Mouse (Mus musculus) heart, embryonic 16.5 days (tissue): ENCODE data around the gene Efcab6. TPM values are rescaled to one million over a fixed set of nuclear protein-coding genes. Genes with fewer than 3 reads are reported as not detected.

Experiments used
- ATAC-seq: fragments of 200-750 bp; cut with Nextera tagmentation; replicated peaks from 2 replicates; pipeline ENCODE4 v1.8.0; 2017; ENCODE audit warnings: moderate number of reproducible peaks; ENCODE audit not compliant: insufficient read depth, low FRiP score; ENCODE audit errors: extremely low read depth
- H3K27ac ChIP-seq: fragments of 300-500 bp; sonication (generic); 2 replicates; pipeline ENCODE4 v1.5.1; 2014; ENCODE audit warnings: mild to moderate bottlenecking, low read length, control low read depth, moderate library complexity
- H3K27me3 ChIP-seq: fragments of 300-500 bp; sonication (generic); 2 replicates; pipeline ENCODE4 v1.6.1; 2014; ENCODE audit warnings: low read length, mixed read lengths; ENCODE audit not compliant: control insufficient read depth, insufficient read depth
- H3K36me3 ChIP-seq: fragments of 300-500 bp; sonication (generic); 2 replicates; pipeline ENCODE4 v1.6.1; 2014; ENCODE audit not compliant: control insufficient read depth, insufficient read depth
- H3K4me1 ChIP-seq: fragments of 300-500 bp; sonication (generic); 2 replicates; pipeline ENCODE4 v1.6.1; 2014; ENCODE audit warnings: low read length, mixed read lengths; ENCODE audit not compliant: control insufficient read depth, insufficient read depth
- H3K4me2 ChIP-seq: fragments of 300-500 bp; sonication (generic); 2 replicates; pipeline ENCODE4 v1.6.1; 2014; ENCODE audit warnings: low read depth, mild to moderate bottlenecking, control low read depth, low read length
- H3K4me3 ChIP-seq: fragments of 300-500 bp; sonication (generic); 2 replicates; pipeline ENCODE4 v1.5.1; 2014; ENCODE audit warnings: mild to moderate bottlenecking, control low read depth, low read length
- H3K9ac ChIP-seq: fragments of 300-500 bp; sonication (generic); 2 replicates; pipeline ENCODE4 v1.6.1; 2014; ENCODE audit warnings: low read length, control low read depth
- H3K9me3 ChIP-seq: fragments of 300-500 bp; sonication (generic); replicated peaks from 2 replicates; pipeline ENCODE4 v1.6.1; 2016; ENCODE audit warnings: low read length; ENCODE audit not compliant: control insufficient read depth
- WGBS: fragments of 180-500 bp; shearing (Covaris S2); extraction: QIAGEN DNeasy Blood & Tissue Kit; methylation state at CpG from one replicate; pipeline ENCODE4 v1.1.7; 2014; 5-methylcytosine and 5-hydroxymethylcytosine counted together
- polyA plus RNA-seq: library from polyadenylated mRNA; unstranded; fragments of >200 nt; fragmentation: Nextera tagmentation; extraction: Ambion mirVana; gene quantifications from 2 replicates; pipeline ENCODE4 v1.2.1, GENCODE M21; 2015

Gene Efcab6
- polyA plus RNA-seq, 1 experiment from 2014 or later: 0.30 TPM

DNA sequence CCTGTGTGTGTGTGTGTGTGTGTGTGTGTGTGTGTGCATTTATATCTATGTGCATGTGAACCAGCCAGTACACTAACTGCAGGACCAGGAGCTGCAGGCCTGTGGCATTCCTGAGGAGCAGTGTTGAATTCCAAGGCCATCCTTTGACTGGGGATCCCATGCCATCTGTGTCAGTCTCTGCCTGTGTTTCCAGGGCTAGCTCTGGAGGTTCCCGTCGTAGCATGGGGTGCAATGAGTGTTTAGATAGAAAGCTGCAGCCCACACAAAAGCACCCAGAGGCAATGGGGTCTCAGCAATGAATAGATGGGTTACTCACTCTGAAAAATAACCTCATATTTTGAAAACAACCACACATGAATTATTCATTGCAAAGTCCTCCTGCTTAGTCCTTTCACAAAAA lies 126.7 kb downstream of the Efcab6 start:
- Histone ChIP-seq H3K27me3 (no peaks in the 10 kb centered on the region), H3K4me2 (no peak overlapping the region), H3K4me1 (no peaks in the 10 kb centered on the region), H3K4me3 (no peak overlapping the region), H3K27ac (no peak overlapping the region), H3K36me3 (no peaks in the 10 kb centered on the region), H3K9ac (no peak overlapping the region), H3K9me3 (no peaks in the 10 kb centered on the region)
- no peak for ATAC-seq
- 76% methylated on average over 2 of the region's 2 CpGs for WGBS

- Histone ChIP-seq H3K27ac (no peak overlapping the region), H3K4me3 (no peak overlapping the region), H3K36me3 (no peaks in the 10 kb centered on the region), H3K4me2 (no peak overlapping the region), H3K9ac (no peak overlapping the region), H3K9me3 (no peaks in the 10 kb centered on the region), H3K27me3 (no peaks in the 10 kb centered on the region), H3K4me1 (no peaks in the 10 kb centered on the region)
- ATAC-seq: no peak
- WGBS: 74% methylated on average over 4 of the region's 4 CpGs
These were observed 128.7 kb downstream of the Efcab6 start for GRCm38 (mm10) chr15:83936506-83936905.

- H3K9ac ChIP-seq: no peak overlapping the region
- WGBS: 69% methylated on average over 2 of the region's 2 CpGs
- no peak overlapping the region for H3K27ac ChIP-seq
- H3K4me2 ChIP-seq: no peak overlapping the region
- H3K36me3 ChIP-seq: no peaks in the 10 kb centered on the region
- H3K9me3 ChIP-seq: no peaks in the 10 kb centered on the region
- ATAC-seq: no peak
- no peaks in the 10 kb centered on the region for H3K4me1 ChIP-seq
- no peak overlapping the region for H3K4me3 ChIP-seq
- no peaks in the 10 kb centered on the region for H3K27me3 ChIP-seq
These were observed 130.4 kb downstream of the Efcab6 start for GRCm38 (mm10) chr15:83934816-83935215.

DNA sequence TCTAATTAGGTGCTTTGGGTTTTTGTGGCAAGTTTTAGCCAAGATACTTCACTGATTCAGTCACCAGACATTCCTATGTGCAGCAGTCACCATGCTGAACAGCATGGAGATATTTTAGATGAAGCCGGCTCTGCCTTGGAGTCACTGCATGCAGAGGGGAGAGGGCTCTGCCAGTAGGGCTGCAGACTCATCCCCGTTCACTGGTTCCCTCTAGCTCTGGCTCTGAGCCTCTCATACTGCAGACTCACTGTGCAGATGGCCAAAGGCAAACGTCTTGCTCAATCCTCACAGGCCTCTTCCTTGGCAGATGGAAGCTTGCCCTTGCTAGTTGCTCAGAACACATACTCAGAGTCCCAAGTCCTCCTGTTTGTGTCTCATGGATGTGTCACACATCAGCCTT lies 139.8 kb downstream of the Efcab6 start:
- Histone ChIP-seq H3K27me3 (no peaks in the 10 kb centered on the region), H3K4me1 (no peaks in the 10 kb centered on the region), H3K9me3 (no peaks in the 10 kb centered on the region), H3K36me3 (no peaks in the 10 kb centered on the region), H3K4me3 (no peak overlapping the region), H3K9ac (no peak overlapping the region), H3K27ac (no peak overlapping the region), H3K4me2 (no peak overlapping the region)
- no peak for ATAC-seq
- 62% methylated on average over 3 of the region's 3 CpGs for WGBS

- H3K4me1 ChIP-seq: no peaks in the 10 kb centered on the region
- no peak for ATAC-seq
- no peak overlapping the region for H3K9ac ChIP-seq
- 23% methylated on average over 4 of the region's 4 CpGs for WGBS
- no peaks in the 10 kb centered on the region for H3K36me3 ChIP-seq
- no peaks in the 10 kb centered on the region for H3K27me3 ChIP-seq
- H3K4me2 ChIP-seq: no peak overlapping the region
- no peaks in the 10 kb centered on the region for H3K9me3 ChIP-seq
- no peak overlapping the region for H3K4me3 ChIP-seq
- H3K27ac ChIP-seq: no peak overlapping the region
These were observed 140.5 kb downstream of the Efcab6 start for GRCm38 (mm10) chr15:83924656-83925055.

GRCm38 (mm10) chr15:83915376-83915775 lies 149.8 kb downstream of the Efcab6 start:
- no peaks in the 10 kb centered on the region for H3K36me3 ChIP-seq
- no peak overlapping the region for H3K9ac ChIP-seq
- no peak overlapping the region for H3K27ac ChIP-seq
- H3K4me3 ChIP-seq: no peak overlapping the region
- WGBS: 80% methylated on average over 10 of the region's 10 CpGs
- no peaks in the 10 kb centered on the region for H3K4me1 ChIP-seq
- H3K27me3 ChIP-seq: no peaks in the 10 kb centered on the region; the same call in 1 of the 2 replicates
- no peak for ATAC-seq
- H3K4me2 ChIP-seq: no peak overlapping the region
- H3K9me3 ChIP-seq: no peaks in the 10 kb centered on the region

DNA sequence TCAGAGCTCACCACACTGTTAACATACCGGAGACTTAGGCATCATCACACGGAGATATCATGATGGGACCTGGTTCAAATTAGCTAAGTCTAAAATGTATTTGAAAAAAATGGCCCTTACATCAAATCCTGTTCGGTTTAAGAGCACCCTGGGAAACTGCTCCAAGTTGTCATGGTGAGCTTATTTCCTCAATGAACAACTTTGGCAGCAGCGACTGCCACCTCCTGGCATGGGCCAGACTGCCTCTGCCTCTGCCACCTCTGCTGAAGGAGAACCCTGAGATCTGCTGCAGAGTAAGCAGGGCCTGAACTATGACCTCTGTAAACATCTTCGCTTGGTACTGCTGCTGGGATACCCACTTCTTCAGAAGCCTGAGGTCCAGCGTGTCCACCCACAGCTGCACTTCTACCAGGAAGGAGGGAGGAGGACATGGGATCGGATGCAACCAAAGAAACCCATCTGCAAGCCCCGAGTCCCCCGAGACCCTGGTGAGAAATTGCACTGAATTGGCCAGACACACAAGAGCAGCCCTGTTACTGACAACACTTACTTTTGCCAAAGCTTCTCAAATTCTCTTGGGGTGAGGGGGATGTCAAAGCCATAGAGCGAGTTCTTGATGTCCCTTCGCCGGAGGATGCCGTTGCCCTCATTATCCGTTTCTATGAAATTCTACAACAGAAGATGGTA lies 152.0 kb downstream of the Efcab6 start:
- no peaks in the 10 kb centered on the region for H3K27me3 ChIP-seq
- no peaks in the 10 kb centered on the region for H3K36me3 ChIP-seq
- no peaks in the 10 kb centered on the region for H3K9me3 ChIP-seq
- no peak for ATAC-seq
- H3K27ac ChIP-seq: no peak overlapping the region
- WGBS: 82% methylated on average over 14 of the region's 14 CpGs
- H3K4me2 ChIP-seq: no peak overlapping the region
- no peak overlapping the region for H3K4me3 ChIP-seq
- H3K4me1 ChIP-seq: no peaks in the 10 kb centered on the region
- no peak overlapping the region for H3K9ac ChIP-seq

GRCm38 (mm10) chr15:83906472-83906871 lies 158.7 kb downstream of the Efcab6 start:
- ATAC-seq: no peak
- Histone ChIP-seq H3K36me3 (no peaks in the 10 kb centered on the region), H3K4me2 (no peak overlapping the region), H3K9ac (no peak overlapping the region), H3K27ac (no peak overlapping the region), H3K27me3 (no peaks in the 10 kb centered on the region), H3K4me3 (no peak overlapping the region), H3K9me3 (no peaks in the 10 kb centered on the region), H3K4me1 (no peaks in the 10 kb centered on the region)
- WGBS: 84% methylated on average over 13 of the region's 13 CpGs

DNA sequence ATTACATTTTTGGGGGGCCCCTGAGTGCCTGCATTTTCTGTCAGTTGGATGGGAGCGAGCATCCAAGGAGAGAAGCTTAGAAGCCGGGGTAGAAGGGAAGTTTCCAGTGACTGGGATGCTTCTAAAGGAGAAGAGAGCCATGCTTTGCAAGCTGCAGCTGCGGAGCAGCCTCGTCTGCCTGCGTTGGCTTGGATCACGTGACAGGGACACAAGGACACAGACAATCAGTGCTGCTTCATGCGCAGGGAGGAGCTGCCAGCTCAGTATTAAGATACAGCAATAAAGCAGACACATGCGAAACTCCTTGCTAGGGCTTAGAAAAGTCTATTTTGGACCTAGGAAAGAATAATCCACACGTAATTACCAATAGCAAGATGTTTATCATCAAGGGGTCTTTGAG lies 167.9 kb downstream of the Efcab6 start:
- Histone ChIP-seq H3K4me2 (no peak overlapping the region), H3K4me1 (no peaks in the 10 kb centered on the region), H3K9ac (no peak overlapping the region), H3K27me3 (0 out of 2 replicates have a peak, but pooled peaks cover 6% of the 10 kb centered on the region), H3K4me3 (no peak overlapping the region), H3K27ac (no peak overlapping the region), H3K9me3 (no peaks in the 10 kb centered on the region), H3K36me3 (no peaks in the 10 kb centered on the region)
- 59% methylated on average over 9 of the region's 9 CpGs for WGBS
- no peak for ATAC-seq
